Mouse (Mus musculus): ENCODE results near the gene Stx7. TPM values are rescaled to one million over a fixed set of nuclear protein-coding genes. Genes with fewer than 3 reads are reported as not detected.

Stx7 gene
- total and polyA plus RNA-seq, 3 experiments: 36.1 to 37.7 TPM; not detected in 1

GRCm38 (mm10) chr10:24131451-24132262, 17.4 kb upstream of the Stx7 start (continued):
- TF ChIP-seq MYB (IDR thresholded peaks at IDR 0.05; ENCODE audit: low read depth, low read length) (no peak), ZMIZ1 (IDR thresholded peaks at IDR 0.05; ENCODE audit: low read depth, low read length) (no peak), CHD2 (IDR thresholded peaks at IDR 0.05; ENCODE audit: low read length) (no peak), RCOR1 (IDR thresholded peaks at IDR 0.05; ENCODE audit: low read depth, low read length) (no peak)

GRCm38 (mm10) chr10:24132273-24132672, 16.8 kb upstream of the Stx7 start:
- no peaks in the 10 kb centered on the region for H3K79me2 ChIP-seq (ENCODE audit: control insufficient read depth, insufficient read depth, low read length, poor library complexity)
- peaks cover 0 to 23% of the 10 kb centered on the region in 2 experiments; a peak in 2 of 4 replicates for H3K36me3 ChIP-seq (ENCODE audit: control insufficient read depth in 1 of 2, insufficient read depth in 2 of 2, low read length in 2 of 2)
- H3K9ac ChIP-seq (ENCODE audit: control insufficient read depth, low read depth, low read length, poor library complexity, severe bottlenecking): peak overlapping the region; percentile 73
- peak overlapping the region; percentile 77 for H3K27ac ChIP-seq (ENCODE audit: control insufficient read depth, low read depth, low read length)
- TF ChIP-seq TAL1 (IDR thresholded peaks at IDR 0.05; ENCODE audit: low read length) (no peak), USF2 (IDR thresholded peaks at IDR 0.05; ENCODE audit: borderline replicate concordance in 1 of 2, insufficient read depth in 1 of 2, low read depth in 1 of 2, low read length in 2 of 2) (no peak), SIN3A (IDR thresholded peaks at IDR 0.05; ENCODE audit: low read length) (0 out of 2 replicates have a peak, but pooled peaks have one; percentile 14), MYB (IDR thresholded peaks at IDR 0.05; ENCODE audit: low read depth, low read length) (no peak), NRF1 (IDR thresholded peaks at IDR 0.05; ENCODE audit: insufficient read depth, low read depth, low read length, poor library complexity, severe bottlenecking) (peak; percentile 42; the same call in 1 of the 2 replicates), ZKSCAN1 (IDR thresholded peaks at IDR 0.05; ENCODE audit: low read depth, low read length) (no peak), HCFC1 (IDR thresholded peaks at IDR 0.05; ENCODE audit: low read depth, low read length) (no peak), POLR2A (IDR thresholded peaks at IDR 0.05; ENCODE audit: control insufficient read depth in 1 of 2, insufficient read depth in 1 of 2, low read depth in 1 of 2, low read length in 2 of 2, poor library complexity in 1 of 2) (peak in 1 of 2 experiments; percentile 52; a peak in 2 of 4 replicates), ZMIZ1 (IDR thresholded peaks at IDR 0.05; ENCODE audit: low read depth, low read length) (no peak), TBP (IDR thresholded peaks at IDR 0.05; ENCODE audit: low read depth, low read length) (peak; percentile 71)
- no peaks in the 10 kb centered on the region for H3K9me3 ChIP-seq (replicated peaks; ENCODE audit: insufficient read depth, low read length)
- H3K27me3 ChIP-seq (ENCODE audit: control insufficient read depth in 1 of 2, insufficient read depth in 2 of 2, low read length in 2 of 2): no peaks in the 10 kb centered on the region
- peaks cover 6 to 15% of the 10 kb centered on the region in 2 experiments for H3K4me1 ChIP-seq (ENCODE audit: control insufficient read depth in 1 of 2, insufficient read depth in 2 of 2, low read length in 2 of 2)
- peak overlapping the region; percentile 61 to 81 for H3K4me3 ChIP-seq (ENCODE audit: control insufficient read depth in 1 of 2, insufficient read depth in 1 of 2, low read depth in 2 of 2, low read length in 2 of 2)
- DNase-seq (ENCODE audit: low read depth, low spot score): peak; percentile 81

DNA sequence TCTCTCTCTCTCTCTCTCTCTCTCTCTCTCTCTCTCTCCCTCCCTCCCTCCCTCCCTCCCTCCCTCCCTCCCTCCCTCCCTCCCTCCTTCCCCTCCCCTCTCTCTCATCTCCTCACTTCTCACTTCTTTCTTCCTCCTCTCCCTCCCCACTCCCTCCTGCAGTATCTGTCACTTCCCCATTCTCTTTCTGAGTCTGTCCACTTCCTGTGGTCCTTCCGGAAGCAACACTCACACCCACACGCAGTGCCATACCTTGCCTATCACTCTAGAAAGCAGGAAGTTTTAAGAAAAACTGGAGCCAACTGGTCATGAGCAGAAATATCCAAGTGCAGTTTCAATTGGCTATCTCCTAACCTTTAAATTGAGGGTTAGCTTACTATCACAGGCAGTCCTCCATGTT, 16.0 kb upstream of the Stx7 start:
- no peaks in the 10 kb centered on the region for H3K79me2 ChIP-seq (ENCODE audit: control insufficient read depth, insufficient read depth, low read length, poor library complexity)
- peak overlapping the region; percentile 95 for H3K27ac ChIP-seq (ENCODE audit: control insufficient read depth, low read depth, low read length)
- H3K9ac ChIP-seq (ENCODE audit: control insufficient read depth, low read depth, low read length, poor library complexity, severe bottlenecking): peak overlapping the region; percentile 62
- 0 out of 4 replicates have a peak overlapping the region, but pooled peaks of 1 of the 2 experiments have one; percentile 2 for H3K4me3 ChIP-seq (ENCODE audit: control insufficient read depth in 1 of 2, insufficient read depth in 1 of 2, low read depth in 2 of 2, low read length in 2 of 2)
- H3K4me1 ChIP-seq (ENCODE audit: control insufficient read depth in 1 of 2, insufficient read depth in 2 of 2, low read length in 2 of 2): peaks cover 6 to 15% of the 10 kb centered on the region in 2 experiments
- H3K9me3 ChIP-seq (replicated peaks; ENCODE audit: insufficient read depth, low read length): no peaks in the 10 kb centered on the region
- peak; percentile 91 for DNase-seq (ENCODE audit: low read depth, low spot score)
- H3K36me3 ChIP-seq (ENCODE audit: control insufficient read depth in 1 of 2, insufficient read depth in 2 of 2, low read length in 2 of 2): peaks cover 0 to 23% of the 10 kb centered on the region in 2 experiments; a peak in 2 of 4 replicates
- no peaks in the 10 kb centered on the region for H3K27me3 ChIP-seq (ENCODE audit: control insufficient read depth in 1 of 2, insufficient read depth in 2 of 2, low read length in 2 of 2)
- TF ChIP-seq NRF1 (IDR thresholded peaks at IDR 0.05; ENCODE audit: insufficient read depth, low read depth, low read length, poor library complexity, severe bottlenecking) (no peak), ELF1 (IDR thresholded peaks at IDR 0.05; ENCODE audit: low read depth, low read length) (peak; percentile 82), MEF2A (IDR thresholded peaks at IDR 0.05; ENCODE audit: extremely low read depth, insufficient replicate concordance, low read depth, low read length, poor library complexity, severe bottlenecking) (no peak), SIN3A (IDR thresholded peaks at IDR 0.05; ENCODE audit: low read length) (peak; percentile 47; the same call in 1 of the 2 replicates), ZKSCAN1 (IDR thresholded peaks at IDR 0.05; ENCODE audit: low read depth, low read length) (no peak), EP300 (IDR thresholded peaks at IDR 0.05; ENCODE audit: low read depth in 1 of 2, low read length in 2 of 2) (peak in 1 of 2 experiments; percentile 59; a peak in 2 of 4 replicates), ETS1 (IDR thresholded peaks at IDR 0.05; ENCODE audit: low read depth, low read length) (peak; percentile 78), TAL1 (IDR thresholded peaks at IDR 0.05; ENCODE audit: low read length) (no peak), MAZ (IDR thresholded peaks at IDR 0.05; ENCODE audit: low read depth, low read length) (peak; percentile 91), CTCF (IDR thresholded peaks at IDR 0.05 in 2 of 3, conservative IDR thresholded peaks at IDR 0.05 in 1 of 3; ENCODE audit: control insufficient read depth in 1 of 3, insufficient read depth in 1 of 3, low read depth in 2 of 3, low read length in 3 of 3, poor library complexity in 1 of 3, severe bottlenecking in 1 of 3) (no peak), CHD2 (IDR thresholded peaks at IDR 0.05; ENCODE audit: low read length) (no peak), ZNF384 (IDR thresholded peaks at IDR 0.05; ENCODE audit: low read depth, low read length) (no peak), MAX (IDR thresholded peaks at IDR 0.05; ENCODE audit: low read length) (no peak), RAD21 (IDR thresholded peaks at IDR 0.05; ENCODE audit: low read depth, low read length) (no peak), KAT2A (conservative IDR thresholded peaks at IDR 0.05; ENCODE audit: low read depth, low read length) (no peak), JUND (IDR thresholded peaks at IDR 0.05; ENCODE audit: low read depth, low read length) (no peak), ZMIZ1 (IDR thresholded peaks at IDR 0.05; ENCODE audit: low read depth, low read length) (no peak), TCF12 (IDR thresholded peaks at IDR 0.05; ENCODE audit: low read depth, low read length) (peak; percentile 36; the same call in 1 of the 2 replicates), MXI1 (IDR thresholded peaks at IDR 0.05; ENCODE audit: low read depth, low read length) (peak; percentile 92)
